Mouse (Mus musculus): ENCODE results near the gene Psen1. TPM values are rescaled to one million over a fixed set of nuclear protein-coding genes. Genes with fewer than 3 reads are reported as not detected.

Psen1 gene
- total and polyA plus RNA-seq, 3 experiments = 28.4 to 61.1 (median 45.8) TPM

- no peaks in the 10 kb centered on the region for H3K36me3 ChIP-seq (replicated peaks in 1 of 2; ENCODE audit: control insufficient read depth in 1 of 2, insufficient read depth in 1 of 2, low read length in 1 of 2)
- in situ Hi-C loops (cut with MboI; ENCODE audit: low pct_ligation_motif_present, low pct_unique_long_range_greater_than_20kb, low sequenced_read_pairs) = loop anchor here (25.0 kb wide), 1 partner anchor 652 kb away; no protein-coding TSS in a partner anchor
- no peak overlapping the region for H3K4me3 ChIP-seq (replicated peaks in 1 of 3; ENCODE audit: low read depth in 2 of 3, low read length in 2 of 3, poor library complexity in 1 of 3)
- no peak overlapping the region for H3K4me2 ChIP-seq (ENCODE audit: insufficient read depth, low read depth, poor library complexity, severe bottlenecking)
- no peak for TF ChIP-seq UBTF (IDR thresholded peaks at IDR 0.05; ENCODE audit: low read depth, low read length)
- no peak for TF ChIP-seq USF2 (conservative IDR thresholded peaks at IDR 0.05; ENCODE audit: low read depth, low read length)
- no peak for TF ChIP-seq SMC3 (IDR thresholded peaks at IDR 0.05; ENCODE audit: low read depth, low read length)
- no peak for TF ChIP-seq NRF1 (IDR thresholded peaks at IDR 0.05; ENCODE audit: low read depth, low read length)
- dilution Hi-C loops (cut with MboI; ENCODE audit: extremely low pct_ligation_motif_present, extremely low pct_unique_long_range_greater_than_20kb, low sequenced_read_pairs) = no loop called here
- H3K9me3 ChIP-seq (replicated peaks; ENCODE audit: low read length) = no peaks in the 10 kb centered on the region
- no peak overlapping the region for H3K27ac ChIP-seq (ENCODE audit: insufficient read depth, low read depth)
- H3K9ac ChIP-seq (ENCODE audit: insufficient read depth, low read depth) = no peak overlapping the region
- H3K27me3 ChIP-seq (replicated peaks) = no peaks in the 10 kb centered on the region
- DNase-seq (ENCODE audit: extremely low read depth) = no peak
- no peaks in the 10 kb centered on the region for H3K79me2 ChIP-seq (replicated peaks; ENCODE audit: control insufficient read depth, extremely low read depth, insufficient read depth, poor library complexity, severe bottlenecking)
- H3K4me1 ChIP-seq (ENCODE audit: control insufficient read depth in 1 of 2, insufficient read depth in 2 of 2) = peaks cover 0 to 12% of the 10 kb centered on the region in 2 experiments; a peak in 3 of 4 replicates
These were observed 76.6 kb downstream of the Psen1 start for GRCm38 (mm10) chr12:83764519-83764918.

GRCm38 (mm10) chr12:83765965-83766603, 78.1 kb downstream of the Psen1 start:
- no peak for TF ChIP-seq MAX (IDR thresholded peaks at IDR 0.05; ENCODE audit: low read length)
- no peak for TF ChIP-seq MAZ (IDR thresholded peaks at IDR 0.05; ENCODE audit: low read depth, low read length)
- TF ChIP-seq JUND (conservative IDR thresholded peaks at IDR 0.05; ENCODE audit: low read depth, low read length) = no peak
- no peak for TF ChIP-seq ZKSCAN1 (IDR thresholded peaks at IDR 0.05; ENCODE audit: borderline replicate concordance, low read depth, low read length)
- no peak for TF ChIP-seq TBP (conservative IDR thresholded peaks at IDR 0.05; ENCODE audit: low read depth, low read length)
- no peak for TF ChIP-seq HCFC1 (IDR thresholded peaks at IDR 0.05; ENCODE audit: low read depth, low read length)
- no peak for TF ChIP-seq GABPA (IDR thresholded peaks at IDR 0.05; ENCODE audit: insufficient replicate concordance, low read depth, low read length)
- TF ChIP-seq USF2 (conservative IDR thresholded peaks at IDR 0.05; ENCODE audit: low read depth, low read length) = no peak
- no peak for TF ChIP-seq MYC (IDR thresholded peaks at IDR 0.05; ENCODE audit: low read depth, low read length)
- no peak for TF ChIP-seq POLR2AphosphoS2 (IDR thresholded peaks at IDR 0.05; ENCODE audit: low read depth, low read length)
- no peak for TF ChIP-seq IRF4 (IDR thresholded peaks at IDR 0.05; ENCODE audit: low read depth, low read length)
- TF ChIP-seq ELF1 (IDR thresholded peaks at IDR 0.05; ENCODE audit: low read depth, low read length) = no peak
- no peaks in the 10 kb centered on the region for H3K27me3 ChIP-seq (replicated peaks)

More at GRCm38 (mm10) chr12:83765965-83766603, 78.1 kb downstream of the Psen1 start:
- no peak overlapping the region for H3K27ac ChIP-seq (ENCODE audit: insufficient read depth, low read depth)
- H3K4me3 ChIP-seq (replicated peaks in 1 of 3; ENCODE audit: low read depth in 2 of 3, low read length in 2 of 3, poor library complexity in 1 of 3) = no peak overlapping the region
- dilution Hi-C loops (cut with MboI; ENCODE audit: extremely low pct_ligation_motif_present, extremely low pct_unique_long_range_greater_than_20kb, low sequenced_read_pairs) = no loop called here
- in situ Hi-C loops (cut with MboI; ENCODE audit: low pct_ligation_motif_present, low pct_unique_long_range_greater_than_20kb, low sequenced_read_pairs) = loop anchor here (5.0 to 25.0 kb wide), 2 partner anchors 54 to 654 kb away; no protein-coding TSS in a partner anchor
- H3K4me1 ChIP-seq (ENCODE audit: control insufficient read depth in 1 of 2, insufficient read depth in 2 of 2) = peaks cover 0 to 15% of the 10 kb centered on the region in 2 experiments; a peak in 2 of 4 replicates
- no peaks in the 10 kb centered on the region for H3K79me2 ChIP-seq (replicated peaks; ENCODE audit: control insufficient read depth, extremely low read depth, insufficient read depth, poor library complexity, severe bottlenecking)
- no peaks in the 10 kb centered on the region for H3K9me3 ChIP-seq (replicated peaks; ENCODE audit: low read length)
- DNase-seq (ENCODE audit: extremely low read depth) = no peak
- no peaks in the 10 kb centered on the region for H3K36me3 ChIP-seq (replicated peaks in 1 of 2; ENCODE audit: control insufficient read depth in 1 of 2, insufficient read depth in 1 of 2, low read length in 1 of 2)
- H3K4me2 ChIP-seq (ENCODE audit: insufficient read depth, low read depth, poor library complexity, severe bottlenecking) = no peak overlapping the region
- H3K9ac ChIP-seq (ENCODE audit: insufficient read depth, low read depth) = no peak overlapping the region

Measured in CH12.LX (cell line).